Mouse (Mus musculus) erythroid progenitor cell, adult 5-6 weeks (primary cell): ENCODE measurements at regions not wholly inside any gene's neighbourhood (a gene's known extent, or its start where the extent isn't known, plus 50 kb on each side); places are given as distances from the start of the nearest gene placed in this dataset.

ENCODE experiments used
- ATAC-seq: replicated peaks from 2 replicates; pipeline ENCODE4 v1.8.0; 2016; ENCODE audit warnings: moderate number of reproducible peaks, mild to moderate bottlenecking, moderate TSS enrichment, inconsistent platforms; ENCODE audit not compliant: poor library complexity, low FRiP score, severe bottlenecking

GRCm38 (mm10) chr1:61050346-61050745, 72.6 kb downstream of the Icos start:
- ATAC-seq: no peak

DNA sequence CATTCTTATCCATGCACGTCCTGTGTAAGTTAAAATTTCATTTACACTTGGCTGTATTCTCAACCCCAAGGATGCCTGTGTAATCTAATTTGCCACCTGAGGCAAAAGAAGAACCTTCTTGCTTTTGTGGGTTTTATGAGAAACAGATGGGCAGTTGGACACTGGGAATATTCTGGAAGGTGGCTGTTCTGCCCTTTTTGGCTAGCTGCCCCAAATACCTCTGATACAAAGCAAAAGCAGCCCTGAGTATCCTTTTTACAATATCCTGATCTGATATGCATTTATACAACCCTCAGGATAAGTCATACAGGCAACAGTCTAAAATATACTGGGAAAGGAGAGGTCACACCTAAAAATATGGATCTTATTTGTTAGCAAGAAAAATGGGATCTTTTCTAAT, 75.9 kb downstream of the Icos start:
- no peak for ATAC-seq

DNA sequence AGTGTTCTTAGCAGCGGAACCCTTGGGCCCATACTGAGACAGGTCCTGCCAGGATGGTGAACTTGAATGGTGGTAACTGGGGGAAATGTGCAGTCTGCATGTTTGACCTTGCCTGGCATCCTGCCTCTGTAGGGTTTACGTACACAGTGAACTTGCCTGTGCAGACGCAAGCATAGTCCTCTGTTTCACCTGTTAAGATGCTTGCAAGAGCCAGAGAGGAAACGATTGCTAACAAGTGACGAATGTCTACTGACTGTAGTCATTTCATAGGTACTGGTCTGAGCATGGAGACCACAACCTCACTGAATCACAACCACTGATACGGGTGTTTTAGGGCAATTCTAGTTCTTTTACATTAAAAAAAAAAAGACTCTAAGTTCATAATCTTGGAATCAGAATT, 76.7 kb downstream of the Icos start:
- no peak for ATAC-seq

DNA sequence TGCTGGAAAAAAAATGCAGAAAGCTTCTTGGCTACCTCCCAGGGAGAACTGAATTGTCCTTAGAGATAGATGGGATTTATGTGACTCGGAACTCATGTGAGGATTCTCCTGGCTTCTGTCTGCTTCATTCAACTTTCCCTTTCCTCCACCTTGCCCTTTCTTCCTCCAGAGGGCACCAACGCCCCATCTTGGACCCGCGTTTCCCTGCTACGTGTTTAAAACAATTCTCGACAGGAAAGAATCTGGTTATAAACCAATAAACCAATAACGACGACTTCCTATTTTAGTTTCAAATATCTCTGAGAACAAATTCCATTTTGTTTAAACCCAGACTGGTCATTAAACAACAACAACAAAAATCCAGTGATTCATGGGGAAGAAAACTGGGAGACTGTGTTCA, 77.4 kb downstream of the Icos start:
- ATAC-seq: no peak

DNA sequence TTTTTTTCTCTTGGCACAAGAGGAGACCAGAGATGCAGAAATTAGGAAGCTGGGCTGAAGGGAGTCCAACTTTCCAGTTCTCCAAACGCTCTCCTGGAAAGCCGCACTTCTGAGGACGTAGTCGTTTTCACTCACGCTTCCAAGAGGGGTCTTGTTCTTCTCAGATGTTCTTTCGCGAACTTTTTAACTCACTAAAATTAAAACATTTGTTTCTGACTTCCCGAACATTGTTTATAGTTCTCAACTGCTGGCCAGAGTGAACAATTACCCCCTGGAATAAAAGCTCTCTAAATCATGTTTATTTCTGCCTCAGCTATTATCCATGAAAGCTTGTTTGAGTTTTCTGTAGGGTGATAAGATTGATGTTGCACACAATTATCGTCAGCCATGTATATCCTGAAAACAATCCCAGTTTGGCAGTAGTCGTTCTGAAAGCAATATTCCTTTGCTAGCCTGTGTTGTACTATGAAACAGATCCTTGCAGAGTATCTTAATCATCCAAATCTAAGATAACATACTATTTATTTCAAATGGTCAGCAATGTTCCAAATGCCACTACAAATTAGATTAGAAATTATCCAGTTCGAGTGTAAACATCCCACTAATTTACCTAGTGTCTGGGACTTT, 82.3 kb downstream of the Icos start:
- no peak for ATAC-seq

GRCm38 (mm10) chr1:61061892-61062460, 84.2 kb downstream of the Icos start:
- ATAC-seq: no peak

- ATAC-seq: no peak
These were observed 90.4 kb downstream of the Icos start for GRCm38 (mm10) chr1:61068112-61068511.

DNA sequence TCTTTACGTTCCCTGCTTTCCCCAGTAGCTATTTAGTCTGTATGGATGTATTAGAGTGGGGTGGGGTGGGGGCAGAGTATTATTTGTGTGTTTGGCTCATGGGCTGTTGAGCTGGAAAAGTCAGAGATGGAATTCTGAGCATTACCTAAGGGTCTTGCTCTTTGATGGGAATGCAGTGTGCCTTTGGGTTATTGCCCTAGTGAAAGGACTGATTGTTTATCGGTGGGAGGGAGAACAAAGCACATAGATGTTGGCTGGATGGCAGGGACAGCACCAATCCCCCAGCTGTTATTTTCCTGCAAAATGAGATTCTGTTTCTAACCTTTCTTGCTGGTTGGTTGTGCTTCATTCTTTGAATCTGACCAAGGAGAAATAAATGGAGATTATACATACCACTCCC, 96.4 kb downstream of the Icos start:
- ATAC-seq: no peak

- no peak for ATAC-seq
These were observed 97.6 kb downstream of the Icos start for GRCm38 (mm10) chr1:61075335-61075734.

- ATAC-seq: no peak
These were observed 107.0 kb downstream of the Icos start for GRCm38 (mm10) chr1:61084732-61085131.

DNA sequence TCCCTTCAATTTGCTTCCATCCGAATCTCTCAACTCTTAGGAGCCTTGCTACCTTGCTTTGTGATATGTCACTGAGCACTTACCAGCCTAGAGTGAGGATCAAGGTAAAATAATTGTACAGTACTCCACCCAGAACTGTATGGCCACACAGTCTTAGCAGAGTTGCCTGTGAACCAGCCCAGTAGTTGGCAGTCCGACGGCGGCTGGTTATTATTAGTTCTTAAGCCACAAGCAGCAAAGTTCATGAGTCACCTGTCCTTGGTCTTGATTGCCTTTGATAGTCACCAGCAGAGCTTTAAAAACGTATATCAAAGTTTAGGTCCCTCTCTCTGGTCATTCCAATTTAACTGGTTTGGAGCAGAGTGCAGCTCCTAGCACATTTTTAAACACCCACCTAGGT, 109.1 kb downstream of the Icos start:
- no peak for ATAC-seq

DNA sequence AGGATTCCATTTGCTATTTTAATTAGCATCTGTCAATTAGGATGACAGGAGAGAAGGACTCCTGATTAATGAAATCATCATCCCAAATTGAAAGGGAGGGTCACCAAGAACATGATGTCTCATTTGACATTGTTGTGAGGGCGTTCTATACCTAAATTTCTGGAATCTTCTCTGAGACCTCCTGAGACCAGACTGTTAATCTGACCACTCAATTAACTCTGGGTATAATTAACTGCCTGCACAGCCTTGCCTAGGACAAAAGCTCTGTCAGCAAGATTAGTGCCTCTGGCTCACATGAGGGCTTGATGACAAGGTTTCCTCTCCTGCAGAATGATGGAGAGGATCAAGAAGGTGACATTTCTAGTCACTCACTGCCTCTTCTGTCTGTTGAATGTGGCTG, 113.1 kb downstream of the Icos start:
- no peak for ATAC-seq

GRCm38 (mm10) chr1:61095481-61096165, 117.9 kb downstream of the Icos start:
- ATAC-seq: no peak

DNA sequence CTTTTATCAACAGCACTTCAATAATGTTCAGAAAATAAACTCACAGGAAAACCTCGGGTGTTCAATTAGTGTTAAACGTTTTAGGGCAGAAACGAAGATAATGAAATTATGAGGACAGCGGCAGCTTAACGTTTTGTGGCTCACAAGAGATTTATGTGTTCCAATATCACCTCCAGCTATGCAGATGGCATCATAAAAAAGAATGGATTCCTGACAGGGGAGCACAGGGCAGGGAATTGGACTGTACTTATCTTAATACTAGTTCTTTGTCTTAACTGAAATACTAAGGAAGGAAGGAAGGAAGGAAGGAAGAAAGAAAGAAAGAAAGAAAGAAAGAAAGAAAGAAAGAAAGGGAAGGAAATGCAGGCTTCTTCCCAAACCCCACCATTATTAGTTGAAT, 121.6 kb downstream of the Icos start:
- ATAC-seq: no peak

DNA sequence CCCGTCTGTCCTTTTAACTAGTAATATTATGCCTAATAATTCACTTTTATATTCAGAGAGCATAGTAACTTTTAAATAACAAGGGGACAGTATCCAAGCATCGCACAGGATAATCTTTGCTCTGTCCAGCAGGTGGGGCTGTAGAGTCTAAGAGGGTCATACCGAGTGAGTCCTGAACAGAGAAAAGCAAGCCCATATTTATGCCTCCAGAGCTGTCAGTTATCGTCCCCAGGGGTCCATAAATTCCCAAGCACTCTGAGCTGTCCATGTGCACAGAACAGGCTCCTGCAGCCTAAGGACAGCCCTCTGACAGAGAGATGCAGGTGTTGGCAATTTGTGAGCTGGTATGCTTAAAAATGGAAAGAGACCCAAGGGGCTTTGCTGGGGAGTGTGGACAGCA, 124.0 kb downstream of the Icos start:
- ATAC-seq: no peak

DNA sequence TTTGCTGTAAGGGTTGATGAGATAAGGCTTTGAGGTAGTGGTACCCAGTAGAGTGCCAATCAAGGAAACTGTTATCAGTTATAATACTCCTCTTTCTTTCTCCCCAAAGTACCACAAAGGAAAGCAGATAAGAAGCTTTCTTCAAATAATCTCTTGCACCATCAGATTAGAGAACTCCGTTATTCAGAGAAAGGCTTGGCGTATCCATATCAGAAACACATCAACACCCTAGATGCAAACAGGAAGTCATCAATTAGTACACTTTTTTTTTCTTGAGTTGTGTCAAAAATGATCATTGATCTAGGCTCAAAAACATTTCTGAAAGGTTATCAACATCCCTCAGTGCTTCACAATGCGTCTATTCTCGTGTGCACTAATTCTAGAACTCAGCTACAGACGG, 124.6 kb downstream of the Icos start:
- no peak for ATAC-seq

DNA sequence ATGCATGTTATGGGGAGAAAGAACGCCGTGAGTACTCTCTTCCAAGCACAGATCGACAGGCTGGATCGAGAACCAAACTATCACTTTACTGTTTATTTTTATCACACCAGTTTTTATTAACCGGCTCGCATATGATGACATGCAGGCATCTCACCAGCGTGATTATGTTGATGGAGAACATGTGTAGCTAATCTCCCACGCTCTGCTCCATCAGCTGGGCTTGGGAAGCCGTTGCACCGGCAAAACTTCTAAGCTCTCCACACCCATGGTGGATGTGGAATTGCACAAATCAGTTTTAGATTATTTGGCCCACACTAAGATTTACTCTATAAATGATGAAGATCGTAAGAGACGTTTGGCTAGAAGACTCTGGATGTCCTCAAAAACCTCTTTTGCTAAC, 125.9 kb downstream of the Icos start:
- ATAC-seq: no peak

DNA sequence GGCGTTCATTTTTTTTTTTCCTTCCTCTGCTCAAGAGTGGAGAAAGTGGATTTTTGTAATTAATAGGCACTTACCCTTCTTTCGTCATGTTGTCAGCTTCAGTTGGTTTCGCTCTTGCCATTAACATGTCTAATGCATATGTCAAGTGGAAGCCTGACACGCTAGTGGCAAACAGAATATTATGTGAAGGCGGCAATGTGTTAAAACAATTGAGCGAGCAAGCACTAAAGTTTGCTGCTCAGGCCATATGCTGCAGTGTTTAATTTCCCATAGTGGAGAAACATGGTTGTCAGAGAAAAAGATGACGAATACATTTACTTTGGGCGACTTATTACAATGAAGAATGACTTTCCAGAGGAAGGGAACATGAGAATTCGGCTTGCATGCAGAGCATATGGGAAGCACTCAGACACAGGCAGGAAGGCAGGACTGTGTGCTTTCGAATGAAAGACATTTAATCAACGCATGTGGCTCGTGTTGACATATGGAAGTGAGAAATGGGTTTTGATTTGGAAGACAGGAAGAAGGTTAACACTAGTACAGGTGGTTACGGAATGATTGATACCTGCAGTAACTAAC, 134.1 kb downstream of the Icos start:
- ATAC-seq: no peak

DNA sequence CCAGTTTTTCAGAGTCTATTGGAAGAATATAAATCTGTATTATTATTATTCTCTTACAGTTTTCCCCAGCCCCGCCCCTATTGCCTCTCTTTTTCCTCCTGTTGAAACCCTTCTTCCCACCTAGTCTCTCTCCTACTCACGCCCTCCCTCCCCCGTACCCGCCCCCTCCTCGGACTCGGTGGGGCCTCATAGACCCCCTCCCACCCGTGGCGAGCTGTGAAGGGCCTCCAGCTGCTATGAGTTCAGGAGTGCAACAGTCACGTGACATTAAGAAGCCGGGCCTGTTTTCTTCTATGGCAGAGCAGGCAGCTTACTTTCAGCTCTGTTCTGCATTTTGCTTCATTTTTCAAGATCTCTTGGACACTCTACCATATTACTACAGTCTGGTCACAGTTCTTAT, 139.8 kb downstream of the Icos start:
- no peak for ATAC-seq

GRCm38 (mm10) chr1:61118071-61118470, 140.3 kb downstream of the Icos start:
- ATAC-seq: no peak

DNA sequence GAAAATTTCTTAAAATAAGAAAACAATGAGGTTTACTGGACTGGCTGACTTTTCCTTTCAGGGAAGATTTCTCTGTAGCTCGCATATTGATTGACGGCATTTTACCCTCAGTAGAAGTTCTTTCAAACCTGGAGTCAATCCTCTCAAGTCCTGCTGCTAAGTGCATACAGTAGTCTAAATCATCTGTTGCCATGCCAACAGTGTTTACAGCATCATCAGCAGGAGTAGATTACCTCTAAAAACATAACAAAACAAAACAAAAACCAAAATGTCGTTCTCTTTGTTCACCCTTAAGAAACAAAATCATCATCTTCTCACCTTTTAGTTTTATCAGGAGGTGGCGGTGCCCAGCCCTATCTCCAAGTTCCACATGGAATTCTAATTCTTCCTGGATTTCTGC, 143.8 kb downstream of the Icos start:
- ATAC-seq: no peak
